Mouse (Mus musculus) right cerebral cortex, adult 2 months (tissue): Measurements from ENCODE around the gene D8Ertd738e.

Source experiments
- DNase-seq, 2 experiments: peaks; one replicate each; pipeline ENCODE4 v3.0.0; 2021 to 2022; ENCODE audit warnings: low spot score in 2 of 2

The D8Ertd738e gene

GRCm38 (mm10) chr8:84236410-84236997 is 13.0 kb downstream of the D8Ertd738e start:
- no peak for DNase-seq

GRCm38 (mm10) chr8:84235746-84236409 is 13.6 kb downstream of the D8Ertd738e start:
- peak in 1 of 2 experiments; percentile 22 for DNase-seq

DNA sequence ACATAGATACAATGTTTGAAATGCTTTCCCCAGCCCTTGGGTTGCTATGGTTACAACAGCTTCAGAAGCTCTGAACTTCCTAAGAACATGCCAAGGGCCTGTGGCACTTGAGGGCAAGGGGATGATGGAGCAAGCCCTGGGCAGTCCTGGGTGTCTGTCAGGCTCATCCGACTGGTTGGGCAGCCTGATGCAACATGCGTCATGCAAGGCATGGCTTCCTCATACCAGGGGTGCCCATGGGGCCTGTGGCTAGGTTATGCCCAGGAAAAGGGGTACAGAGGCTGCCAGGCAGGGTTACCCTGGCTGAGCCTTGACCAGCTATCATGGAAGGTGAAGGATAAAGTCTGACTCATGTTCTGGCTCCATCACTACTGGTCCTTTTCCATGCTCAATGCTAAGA is 16.5 kb downstream of the D8Ertd738e start:
- no peak for DNase-seq

- DNase-seq, result no peak
Observed at GRCm38 (mm10) chr8:84230735-84231134, 18.8 kb downstream of the D8Ertd738e start.

GRCm38 (mm10) chr8:84223322-84224029 is 26.0 kb downstream of the D8Ertd738e start:
- DNase-seq, result no peak

GRCm38 (mm10) chr8:84222566-84223165 is 26.9 kb downstream of the D8Ertd738e start:
- DNase-seq, result no peak

DNA sequence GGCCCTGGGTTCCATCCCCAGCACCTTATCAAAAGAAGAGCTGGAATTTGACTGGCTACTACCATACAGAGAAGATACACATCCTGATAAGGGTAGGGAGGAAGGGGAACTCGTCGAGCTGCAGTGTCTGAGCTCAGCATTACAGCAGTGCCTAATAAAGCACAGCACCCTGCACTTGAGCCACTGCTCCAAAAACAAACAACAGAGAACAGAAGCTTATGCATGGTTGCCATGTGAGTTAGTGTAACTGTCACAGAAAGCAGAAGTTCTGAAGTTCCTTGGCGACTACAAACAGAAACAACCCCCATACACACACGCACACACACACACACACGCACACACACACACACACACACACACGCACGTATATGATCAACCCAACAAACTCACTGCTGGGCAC is 29.4 kb downstream of the D8Ertd738e start:
- no peak for DNase-seq

- DNase-seq, result no peak
Observed at GRCm38 (mm10) chr8:84218143-84218542, 31.4 kb downstream of the D8Ertd738e start.

DNA sequence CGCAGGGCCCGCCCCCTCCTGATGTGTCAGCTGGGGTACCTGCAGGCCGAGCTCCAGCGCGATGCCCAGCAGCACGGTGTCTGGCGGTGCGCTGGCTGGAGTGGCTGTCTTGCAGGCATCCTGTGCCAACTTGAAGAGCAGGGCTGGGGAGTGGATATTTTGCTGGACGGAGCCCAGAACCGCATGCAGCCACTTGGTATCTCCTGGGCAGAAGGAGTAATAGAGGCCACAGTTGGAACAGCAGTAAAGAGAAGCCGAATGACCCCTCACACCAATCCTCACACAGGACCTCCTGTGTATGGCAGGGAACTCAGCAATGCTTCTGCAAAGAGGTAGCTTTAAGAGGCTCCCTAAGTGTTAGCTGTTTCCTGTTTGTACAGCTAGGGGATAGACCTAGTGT is 32.3 kb downstream of the D8Ertd738e start:
- DNase-seq, result no peak

GRCm38 (mm10) chr8:84213277-84213676 is 36.2 kb downstream of the D8Ertd738e start:
- no peak for DNase-seq

DNA sequence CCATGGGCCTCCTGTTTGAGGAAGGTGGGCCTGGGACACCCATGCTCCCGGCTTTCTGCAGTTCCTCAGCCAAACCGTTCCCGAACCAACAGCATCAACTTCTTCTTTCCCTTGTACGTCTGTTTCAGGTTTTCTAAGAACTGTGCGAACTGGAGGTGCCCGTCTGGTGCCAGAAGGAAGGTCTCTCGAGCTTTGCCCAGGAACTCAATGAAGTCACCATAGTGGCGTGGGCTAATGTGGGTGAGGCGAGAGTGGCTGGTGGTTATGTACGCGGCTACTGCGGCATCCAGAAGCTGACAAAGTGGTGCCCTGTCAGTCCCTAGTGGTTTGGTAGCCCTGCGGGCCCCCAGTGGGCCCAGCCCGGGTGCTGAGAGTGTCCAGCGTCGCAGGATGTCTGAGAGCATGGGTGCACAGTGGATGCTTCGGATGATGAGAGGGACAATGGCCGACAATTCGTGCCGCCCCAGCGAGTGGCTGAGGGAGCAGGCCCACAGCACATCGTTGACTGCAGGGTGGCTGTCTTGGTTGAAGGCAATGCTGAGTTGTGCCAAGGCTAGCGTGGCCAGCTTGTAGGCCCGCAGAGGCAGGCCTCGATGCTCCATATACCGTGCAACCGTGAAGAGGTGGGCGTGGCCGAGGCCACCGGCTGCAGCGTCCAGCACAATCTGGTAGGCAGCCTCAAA is 37.5 kb downstream of the D8Ertd738e start:
- no peak for DNase-seq

- no peak for DNase-seq
Observed at GRCm38 (mm10) chr8:84211202-84211601, 38.3 kb downstream of the D8Ertd738e start.

- DNase-seq, result peak; percentile 88 to 89
Observed at GRCm38 (mm10) chr8:84210167-84210791, 39.2 kb downstream of the D8Ertd738e start.

- no peak for DNase-seq
Observed at GRCm38 (mm10) chr8:84208381-84209380, 40.8 kb downstream of the D8Ertd738e start.

DNA sequence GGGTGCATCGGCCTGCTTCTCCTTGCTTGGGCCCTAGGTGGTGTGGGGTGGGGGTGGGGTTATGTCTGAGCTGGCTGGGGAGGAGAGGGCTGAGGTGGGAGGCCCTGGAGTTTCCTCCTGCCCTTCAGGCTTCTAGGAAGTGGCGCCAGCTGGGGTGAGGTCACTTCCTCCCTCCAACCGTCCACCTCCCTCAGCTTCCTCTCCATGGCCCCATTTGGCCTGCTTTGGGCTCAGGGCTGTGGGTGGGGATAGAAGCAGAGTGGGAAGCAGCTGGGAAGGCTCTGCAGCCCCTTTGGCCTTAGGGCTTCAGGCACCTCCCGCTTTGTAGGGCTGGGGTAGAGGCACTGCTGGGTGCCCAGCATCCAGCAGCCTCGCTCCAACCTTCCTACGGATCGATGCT is 41.7 kb downstream of the D8Ertd738e start:
- DNase-seq, result no peak

- DNase-seq, result no peak
Observed at GRCm38 (mm10) chr8:84206666-84207065, 42.9 kb downstream of the D8Ertd738e start.

- DNase-seq, result no peak
Observed at GRCm38 (mm10) chr8:84205073-84205472, 44.4 kb downstream of the D8Ertd738e start.

DNA sequence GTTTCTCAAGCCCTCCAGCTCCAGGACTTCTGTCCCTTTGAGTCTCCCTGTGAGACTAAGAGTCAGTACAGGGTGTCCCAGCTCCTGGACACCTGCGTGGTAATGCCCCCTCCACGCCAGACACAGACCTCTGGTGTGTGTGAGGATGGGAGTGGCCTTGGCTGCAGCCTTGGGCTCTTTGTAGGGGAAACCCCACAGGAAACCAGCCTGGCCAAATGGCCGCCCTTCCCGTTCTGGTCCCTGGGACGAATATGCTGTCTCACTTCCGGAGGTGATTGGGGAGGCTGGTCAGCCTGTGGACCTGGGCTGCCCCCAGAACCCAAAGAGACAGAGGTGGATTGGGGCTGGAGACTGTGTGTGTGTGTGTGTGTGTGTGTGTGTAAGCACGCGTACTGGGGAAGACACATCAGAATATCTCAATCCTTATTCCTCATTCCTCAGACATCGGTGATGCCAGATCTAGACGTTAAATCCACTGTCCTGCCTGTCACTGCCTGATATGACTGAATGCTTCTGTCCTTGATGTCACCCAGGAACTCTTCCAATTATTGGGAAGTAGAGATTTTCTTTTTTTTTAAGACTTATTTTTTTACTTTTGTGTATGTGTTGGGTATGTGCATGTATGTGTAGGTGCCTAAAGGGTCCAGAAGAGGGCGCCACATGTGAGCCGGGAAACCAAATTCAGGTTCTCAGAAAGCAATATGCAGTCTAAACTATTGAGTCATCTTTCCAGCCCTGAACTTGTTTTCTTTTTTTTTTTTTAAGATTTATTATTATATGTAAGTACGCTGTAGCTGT is 45.3 kb downstream of the D8Ertd738e start:
- DNase-seq, result no peak
